Mouse (Mus musculus): ENCODE measurements at regions not wholly inside any gene's neighbourhood (a gene's known extent, or its start where the extent isn't known, plus 50 kb on each side); places are given as distances from the start of the nearest gene placed in this dataset.

GRCm38 (mm10) chr6:89068286-89068685 is 166.2 kb downstream of the Tpra1 start:
- H3K4me3 ChIP-seq: no peak overlapping the region
- H3K27me3 ChIP-seq (replicated peaks): no peaks in the 10 kb centered on the region
- no peaks in the 10 kb centered on the region for H3K36me3 ChIP-seq
- H3K9ac ChIP-seq: no peak overlapping the region
- H3K4me2 ChIP-seq: no peak overlapping the region
- H3K4me1 ChIP-seq: no peaks in the 10 kb centered on the region
- WGBS (ENCODE audit: insufficient replicate concordance): 83% methylated on average over 5 of the region's 5 CpGs
- no peak overlapping the region for H3K27ac ChIP-seq
- peaks cover 6% of the 10 kb centered on the region; the same call in 1 of the 2 replicates for H3K9me3 ChIP-seq (replicated peaks)
- ATAC-seq: no peak

GRCm38 (mm10) chr6:89069108-89069507 is 167.1 kb downstream of the Tpra1 start:
- Histone ChIP-seq H3K36me3 (no peaks in the 10 kb centered on the region), H3K4me1 (no peaks in the 10 kb centered on the region), H3K4me2 (no peak overlapping the region), H3K9me3 (replicated peaks) (peaks cover 6% of the 10 kb centered on the region; the same call in 1 of the 2 replicates), H3K4me3 (no peak overlapping the region), H3K27me3 (replicated peaks) (no peaks in the 10 kb centered on the region), H3K27ac (no peak overlapping the region), H3K9ac (no peak overlapping the region)
- 57% methylated on average over 5 of the region's 5 CpGs for WGBS (ENCODE audit: insufficient replicate concordance)
- ATAC-seq: no peak

GRCm38 (mm10) chr6:89070011-89070410 is 168.0 kb downstream of the Tpra1 start:
- no peak overlapping the region for H3K27ac ChIP-seq
- H3K9ac ChIP-seq: no peak overlapping the region
- H3K4me3 ChIP-seq: no peak overlapping the region
- H3K36me3 ChIP-seq: no peaks in the 10 kb centered on the region
- no peaks in the 10 kb centered on the region for H3K4me1 ChIP-seq
- ATAC-seq: no peak
- no peaks in the 10 kb centered on the region for H3K27me3 ChIP-seq (replicated peaks)
- H3K4me2 ChIP-seq: no peak overlapping the region
- 14% methylated on average over 3 of the region's 3 CpGs for WGBS (ENCODE audit: insufficient replicate concordance)
- H3K9me3 ChIP-seq (replicated peaks): peaks cover 6% of the 10 kb centered on the region; the same call in 1 of the 2 replicates

- Histone ChIP-seq H3K27ac (no peak overlapping the region), H3K4me2 (no peak overlapping the region), H3K9me3 (replicated peaks) (peaks cover 6% of the 10 kb centered on the region; the same call in 1 of the 2 replicates), H3K36me3 (no peaks in the 10 kb centered on the region), H3K27me3 (replicated peaks) (no peaks in the 10 kb centered on the region), H3K4me1 (no peaks in the 10 kb centered on the region), H3K9ac (no peak overlapping the region), H3K4me3 (no peak overlapping the region)
- WGBS (ENCODE audit: insufficient replicate concordance): 48% methylated on average over 2 of the region's 2 CpGs
- ATAC-seq: no peak
Observed at GRCm38 (mm10) chr6:89071766-89072165, 169.7 kb downstream of the Tpra1 start.

- Histone ChIP-seq H3K4me3 (no peak overlapping the region), H3K4me1 (no peaks in the 10 kb centered on the region), H3K36me3 (no peaks in the 10 kb centered on the region), H3K4me2 (no peak overlapping the region), H3K27ac (no peak overlapping the region), H3K9ac (no peak overlapping the region), H3K9me3 (replicated peaks) (no peaks in the 10 kb centered on the region), H3K27me3 (replicated peaks) (no peaks in the 10 kb centered on the region)
- no peak for ATAC-seq
- WGBS (ENCODE audit: insufficient replicate concordance): 41% methylated on average over 2 of the region's 2 CpGs
Observed at GRCm38 (mm10) chr6:89072569-89072968, 170.5 kb downstream of the Tpra1 start.

GRCm38 (mm10) chr6:89081624-89082300 is 179.7 kb downstream of the Tpra1 start:
- Histone ChIP-seq H3K4me2 (no peak overlapping the region), H3K27me3 (replicated peaks) (no peaks in the 10 kb centered on the region), H3K4me1 (no peaks in the 10 kb centered on the region), H3K36me3 (no peaks in the 10 kb centered on the region), H3K27ac (no peak overlapping the region), H3K9ac (no peak overlapping the region), H3K4me3 (no peak overlapping the region), H3K9me3 (replicated peaks) (no peaks in the 10 kb centered on the region)
- 44% methylated on average over 6 of the region's 6 CpGs for WGBS (ENCODE audit: insufficient replicate concordance)
- ATAC-seq: no peak

- Histone ChIP-seq H3K4me2 (no peak overlapping the region), H3K4me1 (no peaks in the 10 kb centered on the region), H3K27ac (no peak overlapping the region), H3K9ac (no peak overlapping the region), H3K4me3 (no peak overlapping the region), H3K36me3 (no peaks in the 10 kb centered on the region), H3K9me3 (replicated peaks) (no peaks in the 10 kb centered on the region), H3K27me3 (replicated peaks) (no peaks in the 10 kb centered on the region)
- ATAC-seq: no peak
- 79% methylated on average over 3 of the region's 3 CpGs for WGBS (ENCODE audit: insufficient replicate concordance)
Observed at GRCm38 (mm10) chr6:89084437-89084836, 182.4 kb downstream of the Tpra1 start.

GRCm38 (mm10) chr6:89085151-89085550 is 183.1 kb downstream of the Tpra1 start:
- no peak overlapping the region for H3K27ac ChIP-seq
- 0 out of 2 replicates have a peak, but pooled peaks cover 4% of the 10 kb centered on the region for H3K9me3 ChIP-seq (replicated peaks)
- no peak overlapping the region for H3K9ac ChIP-seq
- no peaks in the 10 kb centered on the region for H3K36me3 ChIP-seq
- no peak overlapping the region for H3K4me3 ChIP-seq
- WGBS (ENCODE audit: insufficient replicate concordance): 57% methylated on average over 6 of the region's 6 CpGs
- H3K4me1 ChIP-seq: no peaks in the 10 kb centered on the region
- H3K27me3 ChIP-seq (replicated peaks): no peaks in the 10 kb centered on the region
- no peak overlapping the region for H3K4me2 ChIP-seq
- ATAC-seq: no peak

GRCm38 (mm10) chr6:89087620-89088019 is 185.6 kb downstream of the Tpra1 start:
- Histone ChIP-seq H3K27ac (no peak overlapping the region), H3K4me1 (no peaks in the 10 kb centered on the region), H3K4me3 (no peak overlapping the region), H3K9me3 (replicated peaks) (0 out of 2 replicates have a peak, but pooled peaks cover 4% of the 10 kb centered on the region), H3K36me3 (no peaks in the 10 kb centered on the region), H3K27me3 (replicated peaks) (no peaks in the 10 kb centered on the region), H3K9ac (no peak overlapping the region), H3K4me2 (no peak overlapping the region)
- no peak for ATAC-seq
- WGBS (ENCODE audit: insufficient replicate concordance): 58% methylated on average over 4 of the region's 4 CpGs

GRCm38 (mm10) chr6:89090096-89090495 is 188.0 kb downstream of the Tpra1 start:
- Histone ChIP-seq H3K4me3 (no peak overlapping the region), H3K27ac (no peak overlapping the region), H3K27me3 (replicated peaks) (no peaks in the 10 kb centered on the region), H3K4me2 (no peak overlapping the region), H3K9me3 (replicated peaks) (0 out of 2 replicates have a peak, but pooled peaks cover 4% of the 10 kb centered on the region), H3K36me3 (no peaks in the 10 kb centered on the region), H3K4me1 (no peaks in the 10 kb centered on the region), H3K9ac (no peak overlapping the region)
- 80% methylated on average over 5 of the region's 5 CpGs for whole genome bisulfite sequencing (ENCODE audit: insufficient replicate concordance)
- no peak for ATAC-seq

GRCm38 (mm10) chr6:89095911-89096310 is 193.9 kb downstream of the Tpra1 start:
- 84% methylated on average over 14 of the region's 14 CpGs for WGBS (ENCODE audit: insufficient replicate concordance)
- H3K36me3 ChIP-seq: no peaks in the 10 kb centered on the region
- no peak overlapping the region for H3K27ac ChIP-seq
- H3K4me3 ChIP-seq: no peak overlapping the region
- no peaks in the 10 kb centered on the region for H3K27me3 ChIP-seq (replicated peaks)
- no peak overlapping the region for H3K9ac ChIP-seq
- no peak for ATAC-seq
- H3K4me1 ChIP-seq: no peaks in the 10 kb centered on the region
- H3K4me2 ChIP-seq: no peak overlapping the region
- no peaks in the 10 kb centered on the region for H3K9me3 ChIP-seq (replicated peaks)

GRCm38 (mm10) chr6:89097531-89097930 is 195.5 kb downstream of the Tpra1 start:
- ATAC-seq: no peak
- Histone ChIP-seq H3K9ac (no peak overlapping the region), H3K4me3 (no peak overlapping the region), H3K4me1 (no peaks in the 10 kb centered on the region), H3K27me3 (replicated peaks) (no peaks in the 10 kb centered on the region), H3K36me3 (no peaks in the 10 kb centered on the region), H3K9me3 (replicated peaks) (no peaks in the 10 kb centered on the region), H3K27ac (no peak overlapping the region), H3K4me2 (no peak overlapping the region)
- 72% methylated on average over 8 of the region's 8 CpGs for WGBS (ENCODE audit: insufficient replicate concordance)

- Histone ChIP-seq H3K27ac (no peak overlapping the region), H3K27me3 (replicated peaks) (no peaks in the 10 kb centered on the region), H3K9ac (no peak overlapping the region), H3K4me2 (no peak overlapping the region), H3K4me3 (no peak overlapping the region), H3K36me3 (no peaks in the 10 kb centered on the region), H3K9me3 (replicated peaks) (no peaks in the 10 kb centered on the region), H3K4me1 (no peaks in the 10 kb centered on the region)
- WGBS (ENCODE audit: insufficient replicate concordance): 34% methylated on average over 1 of the region's 1 CpGs
- no peak for ATAC-seq
Observed at GRCm38 (mm10) chr6:89119241-89119640, 217.2 kb downstream of the Tpra1 start.
